Mouse (Mus musculus) forebrain, embryonic 12.5 days (tissue): ENCODE results near the gene Acbd5. TPM values are rescaled to one million over a fixed set of nuclear protein-coding genes. Genes with fewer than 3 reads are reported as not detected.

Experiments
- polyA plus RNA-seq: library from polyadenylated mRNA; unstranded; fragments of >200 nt; fragmentation: Nextera tagmentation; extraction: Ambion mirVana; gene quantifications from 2 replicates; pipeline ENCODE4 v1.2.1, GENCODE M21; 2016

Acbd5 gene
- polyA plus RNA-seq, 1 experiment from 2014 or later: 56.7 TPM

Other genes starting within 250 kb of the Acbd5 start
- gene Pdss1, start 172.6 kb upstream of the Acbd5 start, polyA plus RNA-seq: 25.4 and 26.1 TPM in 2 replicates
- 42.1 and 43.7 TPM in 2 replicates for gene Abi1, start 27.9 kb upstream of the Acbd5 start, polyA plus RNA-seq
- 12.9 and 14.4 TPM in 2 replicates for gene Mastl, start 87.9 kb downstream of the Acbd5 start, polyA plus RNA-seq
- 86.4 and 90.2 TPM in 2 replicates for gene Yme1l1, start 88.2 kb downstream of the Acbd5 start, polyA plus RNA-seq
- gene 4931423N10Rik, start 139.3 kb downstream of the Acbd5 start, polyA plus RNA-seq: not detected in 2 replicates